Mouse (Mus musculus) hindbrain, embryonic 10.5 days (tissue): ENCODE measurements around the gene Cipc. TPM values are rescaled to one million over a fixed set of nuclear protein-coding genes. Genes with fewer than 3 reads are reported as not detected.

Source experiments
- DNase-seq: peaks from one replicate; pipeline ENCODE4 v3.0.0-alpha.2; 2017; ENCODE audit warnings: low spot score
- H3K27ac ChIP-seq: fragments of 300-500 bp; sonication (generic); 2 replicates; pipeline ENCODE4 v1.5.1; 2016; ENCODE audit warnings: mild to moderate bottlenecking, moderate library complexity
- H3K27me3 ChIP-seq: fragments of 300-500 bp; sonication (generic); 2 replicates; pipeline ENCODE4 v1.6.1; 2016; ENCODE audit warnings: mild to moderate bottlenecking; ENCODE audit not compliant: poor library complexity, insufficient read depth, severe bottlenecking
- H3K36me3 ChIP-seq: fragments of 300-500 bp; sonication (generic); 2 replicates; pipeline ENCODE4 v1.6.1; 2016; ENCODE audit warnings: mild to moderate bottlenecking, moderate library complexity
- H3K4me1 ChIP-seq: fragments of 300-500 bp; sonication (generic); replicated peaks from 2 replicates; pipeline ENCODE4 v1.6.1; 2016; ENCODE audit warnings: mild to moderate bottlenecking
- H3K4me3 ChIP-seq: fragments of 300-500 bp; sonication (generic); 2 replicates; pipeline ENCODE4 v1.5.1; 2016; ENCODE audit warnings: mild to moderate bottlenecking, moderate library complexity
- H3K9me3 ChIP-seq: fragments of 300-500 bp; sonication (generic); 2 replicates; pipeline ENCODE4 v1.6.1; 2016; ENCODE audit warnings: mild to moderate bottlenecking, moderate library complexity
- WGBS: fragments of 180-500 bp; shearing (Covaris S2); methylation state at CpG from one replicate; pipeline ENCODE4 v1.1.7; 2016; 5-methylcytosine and 5-hydroxymethylcytosine counted together
- polyA plus RNA-seq: library from polyadenylated mRNA; unstranded; fragments of >200 nt; fragmentation: Nextera tagmentation; extraction: Ambion mirVana; gene quantifications from 2 replicates; pipeline ENCODE4 v1.2.1, GENCODE M21; 2016

The Cipc gene
- polyA plus RNA-seq, 1 experiment from 2014 or later: 35.2 TPM

GRCm38 (mm10) chr12:86914756-86915155 is 32.1 kb upstream of the Cipc start:
- H3K36me3 ChIP-seq: no peaks in the 10 kb centered on the region
- no peak overlapping the region for H3K4me3 ChIP-seq
- no peaks in the 10 kb centered on the region for H3K9me3 ChIP-seq
- peaks cover 77% of the 10 kb centered on the region for H3K4me1 ChIP-seq
- 75% methylated on average over 6 of the region's 6 CpGs for WGBS
- H3K27ac ChIP-seq: peak overlapping the region; percentile 62
- no peak for DNase-seq
- peaks cover 37% of the 10 kb centered on the region for H3K27me3 ChIP-seq

DNA sequence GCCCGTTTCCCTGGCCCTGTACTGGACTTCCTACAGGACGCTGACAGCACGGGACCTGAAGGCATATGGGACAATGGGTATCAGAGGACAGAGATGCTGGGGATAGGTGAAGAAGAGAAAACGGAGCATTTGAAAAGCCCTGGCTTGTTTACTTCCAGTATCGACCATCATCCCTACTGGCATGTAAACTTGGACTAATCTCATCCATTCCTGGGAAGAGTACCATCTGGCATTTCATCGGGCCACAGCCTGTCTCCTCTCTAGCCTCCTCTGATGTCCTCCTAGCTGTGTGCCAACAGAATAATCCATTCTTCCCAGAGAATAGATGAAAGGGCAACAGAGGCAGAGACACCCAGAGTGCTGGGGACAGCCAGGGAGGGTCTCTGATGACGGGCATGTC is 31.2 kb upstream of the Cipc start:
- WGBS: 80% methylated on average over 7 of the region's 7 CpGs
- Histone ChIP-seq H3K4me3 (no peak overlapping the region), H3K4me1 (peaks cover 73% of the 10 kb centered on the region), H3K36me3 (no peaks in the 10 kb centered on the region), H3K27ac (0 out of 2 replicates have a peak overlapping the region, but pooled peaks have one; percentile 35), H3K27me3 (peaks cover 32% of the 10 kb centered on the region), H3K9me3 (no peaks in the 10 kb centered on the region)
- no peak for DNase-seq

DNA sequence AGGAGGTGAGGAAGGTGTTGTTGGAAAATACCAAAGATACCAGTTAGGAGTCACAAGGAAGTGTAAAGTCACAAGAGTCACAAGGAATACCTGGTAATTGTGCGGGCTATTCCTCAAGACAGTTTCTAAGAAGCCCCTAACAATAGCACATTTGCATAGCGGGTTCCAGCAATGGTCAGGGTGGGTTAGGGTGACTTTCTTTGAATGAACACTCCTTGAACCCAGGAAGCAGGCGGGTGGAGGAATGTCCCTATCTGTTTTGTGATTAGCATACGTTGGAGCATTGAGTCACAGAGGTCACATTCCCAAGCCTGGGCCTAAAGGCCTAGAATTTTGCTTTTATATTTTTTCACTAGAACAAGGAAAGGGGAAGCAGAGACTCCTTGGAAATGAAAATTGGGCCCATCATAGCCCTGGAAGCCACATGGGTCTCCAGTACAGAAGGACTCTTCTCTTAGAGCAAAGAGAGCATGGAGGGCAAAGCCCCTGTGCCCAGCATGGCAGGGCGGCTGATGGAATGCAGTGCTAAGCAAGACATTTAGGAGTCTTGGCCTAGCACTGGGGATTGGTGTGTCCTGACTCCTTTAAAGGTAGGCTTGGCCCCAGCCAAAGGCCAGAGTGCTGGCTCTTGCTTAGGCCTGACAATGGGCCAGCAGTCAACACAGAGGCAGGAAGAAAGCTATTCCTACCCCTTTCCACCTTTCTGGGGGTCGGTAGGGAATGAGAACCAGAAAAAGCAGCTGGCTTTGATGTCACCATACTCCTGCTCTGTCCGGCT is 29.9 kb upstream of the Cipc start:
- no peak overlapping the region for H3K4me3 ChIP-seq
- H3K9me3 ChIP-seq: no peaks in the 10 kb centered on the region
- peak overlapping the region; percentile 84 for H3K27ac ChIP-seq
- 77% methylated on average over 7 of the region's 7 CpGs for WGBS
- peaks cover 64% of the 10 kb centered on the region for H3K4me1 ChIP-seq
- H3K36me3 ChIP-seq: no peaks in the 10 kb centered on the region
- DNase-seq: no peak
- peaks cover 25% of the 10 kb centered on the region for H3K27me3 ChIP-seq

GRCm38 (mm10) chr12:86918361-86918967 is 28.4 kb upstream of the Cipc start:
- H3K4me1 ChIP-seq: peaks cover 65% of the 10 kb centered on the region
- peak; percentile 42 for DNase-seq

DNA sequence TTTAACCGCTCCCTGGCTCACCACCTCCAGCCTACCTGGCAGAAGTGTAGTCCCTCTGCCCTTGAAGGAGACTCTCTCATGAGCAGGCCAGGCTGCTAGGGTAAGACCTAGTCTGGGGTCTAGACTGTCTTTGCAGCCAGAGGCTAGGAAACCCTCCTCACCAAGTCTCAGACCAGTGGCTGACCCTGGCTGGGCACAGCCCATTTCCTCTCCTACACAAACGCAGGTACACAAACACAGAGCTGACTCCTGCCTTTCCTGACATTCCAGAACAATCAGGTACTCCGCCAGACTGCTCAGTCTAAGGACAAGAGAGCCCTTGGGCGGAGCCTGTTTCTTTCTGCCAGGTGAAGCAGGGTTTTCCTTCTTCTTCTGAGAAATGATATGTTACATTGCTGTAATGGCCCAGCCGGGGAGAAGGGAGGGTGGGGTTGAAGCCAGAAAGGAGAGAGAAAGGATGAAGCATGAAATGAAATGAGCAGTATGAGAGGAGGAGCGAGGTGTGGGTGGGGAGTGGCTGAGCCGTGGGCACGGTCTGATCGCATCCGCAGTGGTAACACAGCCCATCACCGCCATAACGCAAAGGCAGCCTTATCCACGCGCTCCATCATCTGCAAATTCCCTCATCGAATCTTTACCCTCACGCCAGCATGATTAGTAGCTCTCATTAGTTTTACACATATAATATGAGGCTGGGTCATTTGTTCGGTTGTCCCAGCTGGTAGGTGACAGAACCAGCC is 27.7 kb upstream of the Cipc start:
- Histone ChIP-seq H3K27me3 (peaks cover 12% of the 10 kb centered on the region), H3K27ac (peak overlapping the region; percentile 84), H3K36me3 (no peaks in the 10 kb centered on the region), H3K4me3 (no peak overlapping the region), H3K4me1 (peaks cover 62% of the 10 kb centered on the region), H3K9me3 (no peaks in the 10 kb centered on the region)
- WGBS: 84% methylated on average over 17 of the region's 17 CpGs
- DNase-seq: no peak

More at GRCm38 (mm10) chr12:86918361-86918967, 28.4 kb upstream of the Cipc start:
- Histone ChIP-seq H3K9me3 (no peaks in the 10 kb centered on the region), H3K4me3 (no peak overlapping the region), H3K27ac (peak overlapping the region; percentile 84), H3K36me3 (no peaks in the 10 kb centered on the region), H3K27me3 (peaks cover 18% of the 10 kb centered on the region)
- 28% methylated on average over 11 of the region's 11 CpGs for WGBS

- DNase-seq: peak; percentile 68
- Histone ChIP-seq H3K27ac (no peak overlapping the region), H3K36me3 (no peaks in the 10 kb centered on the region), H3K27me3 (no peaks in the 10 kb centered on the region), H3K4me3 (no peak overlapping the region), H3K4me1 (peaks cover 21% of the 10 kb centered on the region), H3K9me3 (peaks cover 10% of the 10 kb centered on the region; the same call in 1 of the 2 replicates)
- whole genome bisulfite sequencing: 7% methylated on average over 5 of the region's 5 CpGs
Observed at GRCm38 (mm10) chr12:86923837-86924236, 23.0 kb upstream of the Cipc start.

- Histone ChIP-seq H3K4me3 (no peak overlapping the region), H3K9me3 (peaks cover 10% of the 10 kb centered on the region; the same call in 1 of the 2 replicates), H3K36me3 (no peaks in the 10 kb centered on the region), H3K27ac (peak overlapping the region; percentile 57), H3K4me1 (peaks cover 20% of the 10 kb centered on the region), H3K27me3 (no peaks in the 10 kb centered on the region)
- DNase-seq: no peak
- WGBS: 68% methylated on average over 6 of the region's 6 CpGs
Observed at GRCm38 (mm10) chr12:86930934-86931729, 15.7 kb upstream of the Cipc start.

DNA sequence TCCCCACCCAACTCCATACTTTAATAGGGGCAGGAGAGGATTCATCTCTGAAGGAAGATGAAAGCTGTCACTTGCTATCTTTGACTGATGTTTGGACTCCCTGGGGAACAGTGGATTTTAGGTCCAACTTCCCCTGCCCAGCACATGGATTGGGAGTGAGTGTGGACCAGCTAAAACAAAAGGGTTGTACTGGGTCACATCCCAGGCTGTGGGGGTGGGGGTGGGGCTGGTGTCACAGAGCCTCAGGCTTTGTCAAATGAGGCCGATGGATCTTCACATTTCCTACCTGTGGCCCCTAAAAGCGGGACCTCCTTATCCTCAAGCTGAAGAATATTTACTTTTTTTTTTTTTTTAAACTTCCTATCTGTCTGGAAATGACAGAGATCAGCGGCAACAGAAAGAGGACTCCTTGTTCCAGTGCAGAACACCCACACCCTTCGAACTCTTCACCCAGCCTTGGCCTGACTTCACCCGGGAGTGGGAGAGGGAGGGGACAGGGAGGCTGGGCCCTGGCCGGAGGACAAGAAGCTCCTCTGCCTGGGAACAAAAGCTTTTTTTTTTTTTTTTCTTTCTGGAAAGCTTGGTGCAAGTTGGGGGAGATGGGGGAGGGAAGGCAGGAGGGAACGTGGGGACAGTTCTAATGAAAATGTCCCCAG is 14.8 kb upstream of the Cipc start:
- Histone ChIP-seq H3K4me1 (peaks cover 20% of the 10 kb centered on the region), H3K27ac (peak overlapping the region; percentile 57), H3K36me3 (no peaks in the 10 kb centered on the region), H3K9me3 (peaks cover 10% of the 10 kb centered on the region; the same call in 1 of the 2 replicates), H3K27me3 (no peaks in the 10 kb centered on the region), H3K4me3 (no peak overlapping the region)
- peak; percentile 26 for DNase-seq
- WGBS: 9% methylated on average over 7 of the region's 7 CpGs

DNA sequence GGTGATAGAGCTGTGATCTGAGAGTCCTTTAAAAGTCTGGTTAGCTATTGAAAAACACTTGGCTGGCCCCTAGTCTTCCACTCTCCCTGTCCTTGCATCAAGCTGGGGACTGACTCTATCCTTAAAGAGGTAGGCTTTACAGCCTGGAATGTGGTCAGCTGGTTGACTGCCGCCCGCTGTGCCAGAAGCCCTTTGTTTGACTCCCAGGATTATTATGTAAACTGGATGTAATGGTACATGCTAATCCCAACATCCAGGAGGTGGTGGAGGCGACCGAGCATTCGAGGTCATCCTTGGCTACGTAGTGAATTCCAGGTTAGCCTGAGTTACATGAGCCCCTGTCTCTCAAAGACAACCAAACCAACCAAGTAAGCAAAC is 14.3 kb upstream of the Cipc start:
- H3K27ac ChIP-seq: peak overlapping the region; percentile 57
- 8% methylated on average over 6 of the region's 6 CpGs for WGBS
- peaks cover 20% of the 10 kb centered on the region for H3K4me1 ChIP-seq
- no peaks in the 10 kb centered on the region for H3K27me3 ChIP-seq
- H3K9me3 ChIP-seq: peaks cover 10% of the 10 kb centered on the region; the same call in 1 of the 2 replicates
- no peak overlapping the region for H3K4me3 ChIP-seq
- DNase-seq: peak; percentile 42
- H3K36me3 ChIP-seq: no peaks in the 10 kb centered on the region

GRCm38 (mm10) chr12:86934748-86935147 is 12.1 kb upstream of the Cipc start:
- DNase-seq: no peak
- Histone ChIP-seq H3K9me3 (no peaks in the 10 kb centered on the region), H3K27me3 (no peaks in the 10 kb centered on the region), H3K36me3 (no peaks in the 10 kb centered on the region), H3K4me1 (peaks cover 20% of the 10 kb centered on the region), H3K4me3 (no peak overlapping the region), H3K27ac (no peak overlapping the region)
- 91% methylated on average over 1 of the region's 1 CpGs for WGBS

DNA sequence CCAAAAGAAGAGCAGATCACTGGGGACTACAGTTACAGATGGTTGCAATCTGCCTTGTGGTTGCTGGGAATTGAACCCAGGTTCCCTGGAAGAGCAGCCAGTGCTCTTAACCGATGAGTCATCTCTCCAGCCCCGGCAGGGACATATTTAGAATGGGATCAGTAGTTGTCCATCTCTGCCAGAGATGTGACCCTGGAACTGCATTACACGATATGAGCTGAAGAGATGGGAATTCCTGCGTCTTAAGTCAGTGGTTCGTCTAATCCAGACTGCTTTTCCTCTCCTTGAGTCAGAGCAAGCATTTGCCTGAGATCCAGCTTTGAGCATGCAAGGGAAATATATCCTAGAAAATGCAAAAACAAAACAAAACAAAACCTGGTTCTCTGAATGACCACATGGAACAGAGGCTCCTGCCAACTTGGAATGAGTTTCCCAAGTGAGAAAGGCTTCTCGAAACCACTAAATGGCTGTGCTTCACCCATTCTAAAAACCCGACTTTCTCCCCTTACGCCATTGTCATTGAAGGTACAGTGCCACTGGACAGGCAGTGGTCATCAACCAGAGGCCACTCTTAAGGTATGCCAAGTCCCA is 11.1 kb upstream of the Cipc start:
- DNase-seq: no peak
- no peak overlapping the region for H3K4me3 ChIP-seq

More for the DNA sequence above, 11.1 kb upstream of the Cipc start:
- 92% methylated on average over 8 of the region's 8 CpGs for WGBS
- H3K27me3 ChIP-seq: no peaks in the 10 kb centered on the region
- peaks cover 25% of the 10 kb centered on the region for H3K4me1 ChIP-seq
- H3K27ac ChIP-seq: no peak overlapping the region
- H3K9me3 ChIP-seq: no peaks in the 10 kb centered on the region
- H3K36me3 ChIP-seq: no peaks in the 10 kb centered on the region
